Mouse (Mus musculus): ENCODE measurements at regions not wholly inside any gene's neighbourhood (a gene's known extent, or its start where the extent isn't known, plus 50 kb on each side); places are given as distances from the start of the nearest gene placed in this dataset.

GRCm38 (mm10) chr10:70751771-70752170 lies 96.0 kb upstream of the Phyhipl start:
- ChIA-PET CTCF (no interaction called here), POLR2A (interaction anchor here in 1 of 4 experiments (0.5 kb wide), 1 partner anchor 9 kb away, joined by 4 read pairs; no protein-coding TSS in a partner anchor)

DNA sequence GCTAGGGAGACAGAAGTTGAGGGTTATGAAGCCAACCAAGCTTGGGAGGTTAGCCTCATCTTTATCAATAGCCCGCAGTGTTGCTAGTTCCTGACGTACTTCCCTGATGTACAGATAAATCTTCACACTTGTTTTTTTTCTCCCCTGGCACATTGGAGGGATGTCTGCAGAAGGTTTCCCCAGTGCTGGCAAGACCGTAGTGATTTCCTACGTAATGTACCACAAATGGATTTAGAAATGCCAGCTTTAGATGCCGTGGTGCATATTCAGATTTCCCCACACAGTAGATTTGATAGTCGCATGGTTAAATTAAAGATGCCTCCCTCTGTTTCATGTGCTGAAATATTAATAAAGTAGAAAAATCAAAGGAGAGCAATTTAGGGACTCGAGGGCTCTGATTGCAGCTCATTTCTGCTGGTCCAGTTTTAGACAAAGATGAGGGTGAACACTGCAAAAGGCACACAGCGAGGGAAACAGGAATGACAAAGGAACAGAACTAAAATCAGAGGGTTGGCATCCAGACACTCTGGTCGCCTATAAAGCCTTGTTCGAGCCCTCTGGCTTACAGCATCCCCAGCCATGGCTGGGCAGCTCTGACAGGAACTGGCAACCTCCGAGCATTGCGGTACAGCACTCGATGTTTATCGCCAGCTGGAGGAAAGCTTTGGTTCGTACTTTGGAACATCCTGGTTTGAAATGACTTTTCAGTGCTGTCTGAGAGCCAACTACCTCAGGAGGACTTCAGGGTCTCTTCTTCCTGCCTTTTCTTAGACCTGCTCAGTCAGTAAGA lies 94.8 kb upstream of the Phyhipl start:
- ChIA-PET CTCF (no interaction called here), POLR2A (no interaction called here)

- POLR2A ChIA-PET, result no interaction called here
- CTCF ChIA-PET, result no interaction called here
Observed at GRCm38 (mm10) chr10:70746612-70747011, 90.8 kb upstream of the Phyhipl start.

GRCm38 (mm10) chr10:70741909-70742308 lies 86.1 kb upstream of the Phyhipl start:
- ChIA-PET POLR2A (interaction anchor here in 1 of 4 experiments (0.5 kb wide), 1 partner anchor 448 kb away, joined by 8 read pairs; no protein-coding TSS in a partner anchor), CTCF (interaction anchor here in 1 of 4 experiments (0.6 kb wide), 1 partner anchor 17 kb away, joined by 4 read pairs; no protein-coding TSS in a partner anchor)

GRCm38 (mm10) chr10:70740095-70740494 lies 84.3 kb upstream of the Phyhipl start:
- CTCF ChIA-PET, result no interaction called here
- POLR2A ChIA-PET, result interaction anchor here in 1 of 4 experiments (0.6 kb wide), 1 partner anchor 360 kb away, joined by 3 read pairs; no protein-coding TSS in a partner anchor

GRCm38 (mm10) chr10:70739348-70739966 lies 83.7 kb upstream of the Phyhipl start:
- ChIA-PET CTCF (no interaction called here), POLR2A (interaction anchor here in 1 of 4 experiments (0.7 kb wide), 1 partner anchor 408 kb away, joined by 4 read pairs; no protein-coding TSS in a partner anchor)

- CTCF ChIA-PET, result no interaction called here
- POLR2A ChIA-PET, result no interaction called here
Observed at GRCm38 (mm10) chr10:70738686-70739085, 82.9 kb upstream of the Phyhipl start.

GRCm38 (mm10) chr10:70733956-70734355 lies 78.2 kb upstream of the Phyhipl start:
- POLR2A ChIA-PET, result no interaction called here
- CTCF ChIA-PET, result interaction anchor here in 3 of 4 experiments (0.5 to 0.7 kb wide), 3 partner anchors 187 to 1198 kb away, joined by 3 read pairs; no protein-coding TSS in a partner anchor

DNA sequence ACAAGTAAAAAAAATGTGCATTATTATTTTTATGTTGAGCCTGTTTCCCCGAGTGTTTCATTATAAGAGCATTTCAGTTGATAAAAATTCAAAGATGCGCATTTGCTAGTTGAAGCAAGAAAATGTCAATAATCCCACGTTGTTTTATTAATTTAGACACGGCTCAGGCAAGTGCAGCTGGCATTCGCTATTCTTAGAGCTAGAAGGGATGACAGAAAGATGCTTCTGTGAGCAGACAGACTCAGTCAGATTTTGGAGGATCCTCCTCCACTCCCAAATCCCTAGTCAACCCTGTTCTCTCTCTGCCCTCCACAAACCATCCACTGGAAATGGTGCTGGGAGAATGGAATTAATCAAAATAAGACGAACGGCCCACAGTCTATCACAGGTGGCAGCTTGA lies 77.7 kb upstream of the Phyhipl start:
- ChIA-PET CTCF (interaction anchor here in 3 of 4 experiments (0.5 to 0.7 kb wide), 3 partner anchors 187 to 1198 kb away, joined by 3 read pairs; no protein-coding TSS in a partner anchor), POLR2A (no interaction called here)

- POLR2A ChIA-PET, result interaction anchor here in 1 of 4 experiments (0.6 kb wide), 1 partner anchor 555 kb away, joined by 4 read pairs; no protein-coding TSS in a partner anchor
- CTCF ChIA-PET, result interaction anchor here in 1 of 4 experiments (0.6 kb wide), 1 partner anchor 16 kb away, joined by 4 read pairs; no protein-coding TSS in a partner anchor
Observed at GRCm38 (mm10) chr10:70725091-70725490, 69.3 kb upstream of the Phyhipl start.

DNA sequence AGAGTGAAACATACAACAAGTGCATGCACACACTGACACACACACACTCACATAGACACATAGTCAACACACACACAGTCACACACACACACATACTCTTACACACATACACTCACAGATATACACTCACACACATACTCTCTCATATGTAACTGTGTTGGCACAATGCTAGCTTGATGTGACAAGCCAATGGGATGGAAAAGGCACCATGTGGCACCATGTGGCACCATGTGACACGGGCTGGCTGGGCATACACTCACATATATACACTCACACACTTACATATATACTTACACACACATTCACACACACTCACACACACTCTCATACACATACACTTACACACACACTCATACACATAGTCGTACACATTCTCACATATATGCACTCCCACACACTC lies 67.0 kb upstream of the Phyhipl start:
- CTCF ChIA-PET, result no interaction called here

DNA sequence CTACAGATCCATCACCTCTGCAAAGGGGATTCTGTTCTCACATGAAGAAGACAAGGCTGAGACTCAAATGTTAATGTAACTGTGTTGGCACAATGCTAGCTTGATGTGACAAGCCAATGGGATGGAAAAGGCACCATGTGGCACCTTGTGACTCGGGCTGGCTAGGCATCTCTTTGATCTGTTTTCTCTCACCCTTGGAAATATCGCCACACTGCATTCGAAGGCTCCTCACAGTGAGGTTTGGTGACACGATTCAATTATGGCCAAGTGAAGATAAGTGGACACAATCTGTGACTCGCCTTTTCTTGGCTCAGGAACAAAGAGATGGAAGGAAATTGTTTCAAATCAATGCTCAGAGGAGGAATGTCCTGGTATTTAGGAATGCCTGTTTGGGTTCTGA lies 66.6 kb upstream of the Phyhipl start:
- ChIA-PET CTCF (no interaction called here), POLR2A (no interaction called here)

More for the DNA sequence above, 67.0 kb upstream of the Phyhipl start:
- POLR2A ChIA-PET, result no interaction called here

GRCm38 (mm10) chr10:70717464-70717863 lies 61.7 kb upstream of the Phyhipl start:
- POLR2A ChIA-PET, result interaction anchor here in 2 of 4 experiments (0.7 to 1.4 kb wide), 2 partner anchors 13 to 65 kb away, joined by 4 to 8 read pairs; no protein-coding TSS in a partner anchor
- CTCF ChIA-PET, result interaction anchor here in 1 of 4 experiments (0.6 kb wide), 1 partner anchor 1089 kb away, joined by 4 read pairs; no protein-coding TSS in a partner anchor

- POLR2A ChIA-PET, result interaction anchor here in 2 of 4 experiments (0.7 to 1.4 kb wide), 2 partner anchors 14 to 64 kb away, joined by 4 to 8 read pairs; no protein-coding TSS in a partner anchor
Observed at GRCm38 (mm10) chr10:70717025-70717424, 61.3 kb upstream of the Phyhipl start.

DNA sequence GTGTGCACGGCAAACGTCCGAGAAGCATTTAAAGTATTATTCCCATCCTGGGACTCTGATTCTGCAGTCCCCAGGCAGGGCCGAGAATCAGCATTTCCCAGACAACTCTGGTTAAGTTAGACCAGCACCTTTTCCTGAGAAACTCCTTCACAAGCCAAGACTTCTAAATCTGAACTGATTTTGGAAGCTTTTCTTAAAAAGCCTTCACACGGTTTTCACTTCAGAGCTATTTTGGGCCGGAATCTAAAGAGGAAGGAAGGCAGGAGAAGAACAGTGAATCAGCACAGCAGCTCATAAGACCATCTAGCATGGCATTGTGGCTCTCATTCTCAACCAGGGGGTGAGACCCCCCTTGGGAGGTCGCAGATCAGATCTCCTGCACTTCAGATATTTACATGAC lies 57.5 kb upstream of the Phyhipl start:
- ChIA-PET CTCF (interaction anchor here in 1 of 4 experiments (0.6 kb wide), 1 partner anchor 251 kb away, joined by 3 read pairs; no protein-coding TSS in a partner anchor), POLR2A (interaction anchor here in 1 of 4 experiments (1.0 kb wide), 1 partner anchor 14 kb away, joined by 3 read pairs; no protein-coding TSS in a partner anchor)

More at GRCm38 (mm10) chr10:70717025-70717424, 61.3 kb upstream of the Phyhipl start:
- CTCF ChIA-PET, result interaction anchor here in 2 of 4 experiments (0.6 to 0.9 kb wide), 2 partner anchors 585 to 1089 kb away, joined by 4 to 11 read pairs; no protein-coding TSS in a partner anchor

- ChIA-PET POLR2A (interaction anchor here in 3 of 4 experiments (0.6 to 0.8 kb wide), 3 partner anchors 70 to 139 kb away, joined by 3 to 6 read pairs (median 3); no protein-coding TSS in a partner anchor), CTCF (interaction anchor here in 1 of 4 experiments (0.7 kb wide), 1 partner anchor 115 kb away, joined by 3 read pairs; no protein-coding TSS in a partner anchor)
Observed at GRCm38 (mm10) chr10:70708806-70709205, 53.0 kb upstream of the Phyhipl start.

Data from embryonic stem cell, embryonic (primary cell).